Mouse (Mus musculus) neural tube, embryonic 14.5 days (tissue): ENCODE measurements around the gene Plcb1. TPM values are rescaled to one million over a fixed set of nuclear protein-coding genes. Genes with fewer than 3 reads are reported as not detected.
"Not testable (repeated sequence)": the region's sequence is repeated elsewhere in the genome, so short reads cannot be mapped to it uniquely, and the experiment has no call there.

Experiments used
- ATAC-seq: fragments of 200-750 bp; cut with Nextera tagmentation; 2 replicates; pipeline ENCODE4 v1.8.0; 2017; ENCODE audit warnings: low read depth, mild to moderate bottlenecking, moderate TSS enrichment, moderate library complexity
- H3K27ac ChIP-seq: fragments of 300-500 bp; sonication (generic); 2 replicates; pipeline ENCODE4 v1.5.1; 2014; ENCODE audit warnings: low read depth, mild to moderate bottlenecking, control low read depth, low read length, moderate library complexity, mixed read lengths
- H3K27me3 ChIP-seq: fragments of 300-500 bp; sonication (generic); 2 replicates; pipeline ENCODE4 v1.6.1; 2014; ENCODE audit warnings: low read length; ENCODE audit not compliant: control insufficient read depth, insufficient read depth
- H3K36me3 ChIP-seq: fragments of 300-500 bp; sonication (generic); 2 replicates; pipeline ENCODE4 v1.6.1; 2014; ENCODE audit warnings: low read length, mixed read lengths; ENCODE audit not compliant: control insufficient read depth, insufficient read depth
- H3K4me1 ChIP-seq: fragments of 300-500 bp; sonication (generic); 2 replicates; pipeline ENCODE4 v1.6.1; 2014; ENCODE audit warnings: low read length; ENCODE audit not compliant: control insufficient read depth, insufficient read depth
- H3K4me2 ChIP-seq: fragments of 300-500 bp; sonication (generic); 2 replicates; pipeline ENCODE4 v1.6.1; 2014; ENCODE audit warnings: mild to moderate bottlenecking, low read depth, low read length, control low read depth
- H3K4me3 ChIP-seq: fragments of 300-500 bp; sonication (generic); 2 replicates; pipeline ENCODE4 v1.5.1; 2014; ENCODE audit warnings: low read depth, low read length, control low read depth, mixed read lengths
- H3K9ac ChIP-seq: fragments of 300-500 bp; sonication (generic); replicated peaks from 2 replicates; pipeline ENCODE4 v1.6.1; 2014; ENCODE audit warnings: low read depth, mild to moderate bottlenecking, control low read depth, low read length, mixed read lengths
- H3K9me3 ChIP-seq: fragments of 300-500 bp; sonication (generic); 2 replicates; pipeline ENCODE4 v1.6.1; 2016; ENCODE audit warnings: low read length; ENCODE audit not compliant: control insufficient read depth
- WGBS: fragments of 180-500 bp; shearing (Covaris S2); extraction: QIAGEN DNeasy Blood & Tissue Kit; methylation state at CpG from one replicate; pipeline ENCODE4 v1.1.7; 2014; 5-methylcytosine and 5-hydroxymethylcytosine counted together
- polyA plus RNA-seq: library from polyadenylated mRNA; unstranded; fragments of >200 nt; fragmentation: Nextera tagmentation; extraction: Ambion mirVana; gene quantifications from 2 replicates; pipeline ENCODE4 v1.2.1, GENCODE M21; 2014

Gene Plcb1
- polyA plus RNA-seq, 1 experiment from 2014 or later: 118 TPM

- Histone ChIP-seq H3K36me3 (no peaks in the 10 kb centered on the region), H3K27ac (no peak overlapping the region), H3K9me3 (no peaks in the 10 kb centered on the region), H3K9ac (no peak overlapping the region), H3K4me3 (no peak overlapping the region), H3K4me2 (no peak overlapping the region), H3K27me3 (no peaks in the 10 kb centered on the region), H3K4me1 (no peaks in the 10 kb centered on the region)
- no peak for ATAC-seq
- WGBS: 84% methylated on average over 5 of the region's 5 CpGs
Measured at GRCm38 (mm10) chr2:134987978-134988377, 202.1 kb downstream of the Plcb1 start.

DNA sequence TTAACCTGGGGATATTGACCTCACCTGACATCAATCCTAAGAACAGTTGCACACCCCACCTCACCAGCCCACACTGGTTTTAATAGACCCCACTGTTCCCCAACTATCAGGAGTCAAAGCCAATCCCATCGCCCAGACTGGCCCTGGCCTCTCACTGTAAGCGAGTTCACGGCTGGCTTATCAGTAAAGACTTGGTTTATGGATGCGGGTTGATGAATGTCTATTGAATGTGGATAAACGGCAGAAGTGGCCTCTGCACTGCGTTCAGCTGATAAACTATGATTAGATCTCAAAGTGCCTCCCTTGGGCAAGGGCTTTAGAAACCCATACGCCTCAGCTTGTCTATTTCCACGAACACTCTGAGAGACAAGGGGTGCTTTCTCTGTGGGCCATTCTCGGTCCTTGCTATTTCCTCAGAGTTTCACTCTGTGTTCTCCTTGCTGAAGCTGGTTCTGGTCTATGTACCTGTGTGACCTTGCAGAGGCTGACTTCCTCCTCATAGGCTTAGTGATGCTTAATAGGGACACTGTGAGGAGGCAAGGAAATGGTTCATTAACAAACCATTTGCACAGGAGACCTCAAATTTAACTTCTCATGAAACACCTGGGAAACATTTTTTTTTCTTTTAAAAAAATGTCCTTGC lies 203.9 kb downstream of the Plcb1 start:
- Histone ChIP-seq H3K4me3 (no peak overlapping the region), H3K36me3 (no peaks in the 10 kb centered on the region), H3K9me3 (no peaks in the 10 kb centered on the region), H3K4me1 (no peaks in the 10 kb centered on the region), H3K27me3 (no peaks in the 10 kb centered on the region), H3K9ac (no peak overlapping the region), H3K27ac (no peak overlapping the region), H3K4me2 (no peak overlapping the region)
- WGBS: 65% methylated on average over 9 of the region's 9 CpGs
- ATAC-seq: no peak

DNA sequence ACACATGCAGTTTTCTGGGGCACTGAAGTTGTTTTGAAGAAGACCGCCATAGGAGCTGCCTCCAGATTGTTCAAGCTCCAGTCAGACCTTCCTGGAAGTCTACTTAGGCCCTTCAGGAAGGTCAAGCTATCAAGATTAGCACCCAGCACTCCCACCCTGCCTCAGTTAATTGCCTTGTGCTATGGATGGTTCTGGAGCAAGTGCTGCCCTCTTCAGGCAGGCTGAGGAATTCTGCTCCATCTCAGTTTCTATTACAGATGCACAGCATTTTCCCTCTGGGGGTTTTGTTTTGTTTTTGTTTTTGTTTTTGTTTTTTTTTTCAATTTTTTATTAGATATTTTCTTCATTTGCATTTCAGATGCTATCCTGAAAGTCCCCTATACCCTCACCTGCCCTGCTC lies 221.3 kb downstream of the Plcb1 start:
- Histone ChIP-seq H3K9ac (no peak overlapping the region), H3K4me3 (no peak overlapping the region), H3K4me2 (no peak overlapping the region), H3K36me3 (no peaks in the 10 kb centered on the region), H3K27me3 (no peaks in the 10 kb centered on the region), H3K27ac (no peak overlapping the region), H3K4me1 (no peaks in the 10 kb centered on the region), H3K9me3 (no peaks in the 10 kb centered on the region)
- ATAC-seq: no peak
- WGBS: 92% methylated on average over 1 of the region's 1 CpGs

- not testable (repeated sequence) for H3K4me1 ChIP-seq, H3K9me3 ChIP-seq, H3K4me3 ChIP-seq, H3K4me2 ChIP-seq, H3K9ac ChIP-seq, ATAC-seq, H3K27me3 ChIP-seq, H3K27ac ChIP-seq, H3K36me3 ChIP-seq
- WGBS: 96% methylated on average over 2 of the region's 2 CpGs
Measured at GRCm38 (mm10) chr2:135007885-135008284, 222.0 kb downstream of the Plcb1 start.

GRCm38 (mm10) chr2:135010371-135010770 lies 224.5 kb downstream of the Plcb1 start:
- no peak for ATAC-seq
- 79% methylated on average over 8 of the region's 8 CpGs for WGBS

GRCm38 (mm10) chr2:135015501-135015900 lies 229.6 kb downstream of the Plcb1 start:
- 60% methylated on average over 6 of the region's 6 CpGs for WGBS
- no peaks in the 10 kb centered on the region for H3K9me3 ChIP-seq
- no peak overlapping the region for H3K27ac ChIP-seq
- H3K4me1 ChIP-seq: no peaks in the 10 kb centered on the region
- H3K27me3 ChIP-seq: no peaks in the 10 kb centered on the region
- H3K4me2 ChIP-seq: no peak overlapping the region
- no peaks in the 10 kb centered on the region for H3K36me3 ChIP-seq
- no peak overlapping the region for H3K9ac ChIP-seq
- no peak overlapping the region for H3K4me3 ChIP-seq
- no peak for ATAC-seq

More at GRCm38 (mm10) chr2:135010371-135010770, 224.5 kb downstream of the Plcb1 start:
- H3K4me1 ChIP-seq: no peaks in the 10 kb centered on the region
- no peak overlapping the region for H3K4me3 ChIP-seq
- no peaks in the 10 kb centered on the region for H3K36me3 ChIP-seq
- H3K27me3 ChIP-seq: no peaks in the 10 kb centered on the region
- H3K9ac ChIP-seq: no peak overlapping the region
- no peaks in the 10 kb centered on the region for H3K9me3 ChIP-seq
- H3K27ac ChIP-seq: no peak overlapping the region
- no peak overlapping the region for H3K4me2 ChIP-seq

- H3K4me3 ChIP-seq: no peak overlapping the region
- ATAC-seq: no peak
- no peak overlapping the region for H3K27ac ChIP-seq
- no peaks in the 10 kb centered on the region for H3K27me3 ChIP-seq
- no peak overlapping the region for H3K4me2 ChIP-seq
- WGBS: 81% methylated on average over 1 of the region's 1 CpGs
- H3K4me1 ChIP-seq: no peaks in the 10 kb centered on the region
- H3K9ac ChIP-seq: no peak overlapping the region
- H3K9me3 ChIP-seq: no peaks in the 10 kb centered on the region
- H3K36me3 ChIP-seq: no peaks in the 10 kb centered on the region
Measured at GRCm38 (mm10) chr2:135018275-135018674, 232.4 kb downstream of the Plcb1 start.

DNA sequence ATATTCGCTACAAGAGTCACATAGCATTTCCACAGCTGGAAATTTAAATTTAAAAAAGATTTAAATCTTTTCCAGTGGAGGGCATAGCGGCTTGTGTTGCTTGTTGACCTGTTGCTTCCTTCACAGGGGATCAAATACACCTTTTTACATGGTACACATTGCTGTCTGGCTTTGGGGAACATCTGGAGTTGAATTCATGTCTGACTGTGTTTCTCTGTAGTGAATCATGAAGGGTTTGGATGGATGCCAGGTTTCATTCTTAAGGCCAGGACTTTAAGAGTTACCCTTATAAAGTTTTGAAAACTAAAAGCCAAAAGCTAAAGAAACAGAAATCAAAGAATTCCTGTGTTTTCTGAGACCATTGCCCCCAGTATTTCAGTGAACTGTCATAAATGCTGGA lies 232.8 kb downstream of the Plcb1 start:
- Histone ChIP-seq H3K4me2 (no peak overlapping the region), H3K27ac (no peak overlapping the region), H3K9ac (no peak overlapping the region), H3K4me3 (no peak overlapping the region), H3K36me3 (no peaks in the 10 kb centered on the region), H3K4me1 (no peaks in the 10 kb centered on the region), H3K27me3 (no peaks in the 10 kb centered on the region), H3K9me3 (no peaks in the 10 kb centered on the region)
- 83% methylated on average over 2 of the region's 2 CpGs for WGBS
- no peak for ATAC-seq

DNA sequence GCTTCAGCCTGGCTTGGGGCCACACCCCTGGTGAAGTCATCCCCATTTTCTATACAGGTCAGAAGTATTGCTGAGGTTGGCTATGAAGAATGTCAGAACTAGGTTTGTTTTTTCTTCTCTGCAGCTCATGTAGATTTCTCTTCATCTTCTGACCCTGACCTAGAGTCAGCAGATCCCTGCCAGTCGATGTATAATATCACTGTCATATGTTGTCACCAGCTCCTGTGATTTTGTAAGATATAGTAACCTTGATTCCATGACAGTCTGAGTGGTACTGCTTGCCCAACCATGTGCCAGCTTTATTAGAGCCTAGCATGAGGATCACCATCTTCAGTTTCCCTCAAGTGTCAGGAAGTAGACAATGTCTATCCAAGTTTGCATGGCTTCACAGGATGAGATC lies 233.7 kb downstream of the Plcb1 start:
- Histone ChIP-seq H3K27me3 (no peaks in the 10 kb centered on the region), H3K4me2 (no peak overlapping the region), H3K9me3 (no peaks in the 10 kb centered on the region), H3K4me3 (no peak overlapping the region), H3K27ac (no peak overlapping the region), H3K9ac (no peak overlapping the region), H3K4me1 (no peaks in the 10 kb centered on the region), H3K36me3 (no peaks in the 10 kb centered on the region)
- ATAC-seq: no peak
- WGBS: 83% methylated on average over 1 of the region's 1 CpGs
